Mouse (Mus musculus): ENCODE measurements around the gene Nox3. TPM values are rescaled to one million over a fixed set of nuclear protein-coding genes. Genes with fewer than 3 reads are reported as not detected.

The Nox3 gene
- total and polyA plus RNA-seq, 2 experiments from 2014 or later, result not detected

- no peak overlapping the region for H3K9ac ChIP-seq (replicated peaks; ENCODE audit: low read length)
- DNase-seq (ENCODE audit: low spot score) (peak; percentile 25), ATAC-seq (no peak; the same call in 1 of the 2 replicates)
- no peaks in the 10 kb centered on the region for H3K27me3 ChIP-seq (ENCODE audit: insufficient read depth, low read length)
- H3K4me1 ChIP-seq (ENCODE audit: insufficient read depth, low read length), result no peaks in the 10 kb centered on the region
- no peaks in the 10 kb centered on the region for H3K9me3 ChIP-seq (ENCODE audit: low read length)
- no peak for TF ChIP-seq CTCF (IDR thresholded peaks at IDR 0.05; ENCODE audit: low read depth)
- H3K27ac ChIP-seq, result no peak overlapping the region
- no peak overlapping the region for H3K4me2 ChIP-seq (ENCODE audit: low read depth, low read length)
- H3K4me3 ChIP-seq (ENCODE audit: low read length), result no peak overlapping the region
- no peaks in the 10 kb centered on the region for H3K36me3 ChIP-seq (ENCODE audit: insufficient read depth, low read length)
- 50% methylated on average over 8 of the region's 8 CpGs for WGBS
Observed at GRCm38 (mm10) chr17:3690499-3691258, 5.4 kb downstream of the Nox3 start.

DNA sequence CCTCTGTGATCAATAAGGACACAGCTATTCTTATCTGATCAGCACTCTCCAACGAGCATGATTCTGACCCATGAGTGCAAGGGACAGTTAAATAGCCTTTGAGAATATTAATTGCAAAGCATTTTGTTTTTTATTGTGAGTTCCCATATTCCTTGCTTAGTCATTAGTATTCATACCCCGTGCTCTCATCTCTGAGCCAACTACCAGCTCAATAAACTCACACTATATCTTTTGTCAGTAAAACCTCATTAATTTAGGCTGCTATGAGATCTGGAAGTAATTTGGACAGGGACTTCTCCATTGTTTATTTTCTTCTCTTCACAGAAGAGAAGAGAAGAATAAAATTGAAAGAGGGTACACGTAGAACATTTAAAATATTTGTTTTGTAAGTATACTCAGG is 12.4 kb downstream of the Nox3 start:
- peaks cover 3% of the 10 kb centered on the region; the same call in 1 of the 2 replicates for H3K9me3 ChIP-seq (ENCODE audit: low read length)
- no peak for TF ChIP-seq CTCF (IDR thresholded peaks at IDR 0.05; ENCODE audit: low read depth)
- H3K27ac ChIP-seq, result no peak overlapping the region
- WGBS, result 35% methylated on average over 3 of the region's 3 CpGs
- no peak for ATAC-seq
- no peaks in the 10 kb centered on the region for H3K36me3 ChIP-seq (ENCODE audit: insufficient read depth, low read length)
- H3K4me1 ChIP-seq (ENCODE audit: insufficient read depth, low read length), result no peaks in the 10 kb centered on the region
- H3K4me3 ChIP-seq (ENCODE audit: low read length), result no peak overlapping the region
- no peaks in the 10 kb centered on the region for H3K27me3 ChIP-seq (ENCODE audit: insufficient read depth, low read length)
- no peak for DNase-seq (ENCODE audit: low spot score)
- no peak overlapping the region for H3K4me2 ChIP-seq (ENCODE audit: low read depth, low read length)
- H3K9ac ChIP-seq (replicated peaks; ENCODE audit: low read length), result no peak overlapping the region

GRCm38 (mm10) chr17:3669226-3669625 is 26.8 kb downstream of the Nox3 start:
- DNase-seq (ENCODE audit: low spot score) (no peak), ATAC-seq (no peak)
- no peaks in the 10 kb centered on the region for H3K36me3 ChIP-seq (ENCODE audit: insufficient read depth, low read length)
- no peak overlapping the region for H3K4me2 ChIP-seq (ENCODE audit: low read depth, low read length)
- no peak overlapping the region for H3K9ac ChIP-seq (replicated peaks; ENCODE audit: low read length)
- no peak overlapping the region for H3K27ac ChIP-seq
- H3K9me3 ChIP-seq (ENCODE audit: low read length), result no peaks in the 10 kb centered on the region
- no peaks in the 10 kb centered on the region for H3K27me3 ChIP-seq (ENCODE audit: insufficient read depth, low read length)
- WGBS, result 78% methylated on average over 4 of the region's 4 CpGs
- TF ChIP-seq CTCF (IDR thresholded peaks at IDR 0.05; ENCODE audit: low read depth), result no peak
- no peak overlapping the region for H3K4me3 ChIP-seq (ENCODE audit: low read length)
- no peaks in the 10 kb centered on the region for H3K4me1 ChIP-seq (ENCODE audit: insufficient read depth, low read length)

- Histone ChIP-seq H3K36me3 (ENCODE audit: insufficient read depth, low read length) (no peaks in the 10 kb centered on the region), H3K4me1 (ENCODE audit: insufficient read depth, low read length) (no peaks in the 10 kb centered on the region), H3K4me2 (ENCODE audit: low read depth, low read length) (no peak overlapping the region), H3K4me3 (ENCODE audit: low read length) (no peak overlapping the region), H3K9ac (replicated peaks; ENCODE audit: low read length) (no peak overlapping the region), H3K9me3 (ENCODE audit: low read length) (no peaks in the 10 kb centered on the region), H3K27me3 (ENCODE audit: insufficient read depth, low read length) (no peaks in the 10 kb centered on the region), H3K27ac (no peak overlapping the region)
- no peak for ATAC-seq
- no peak for TF ChIP-seq CTCF (IDR thresholded peaks at IDR 0.05; ENCODE audit: low read depth)
- WGBS, result 72% methylated on average over 4 of the region's 4 CpGs
- DNase-seq (ENCODE audit: low spot score), result no peak
Observed at GRCm38 (mm10) chr17:3667287-3667686, 28.8 kb downstream of the Nox3 start.

- DNase-seq (ENCODE audit: low spot score) (no peak), ATAC-seq (no peak)
- Histone ChIP-seq H3K27ac (no peak overlapping the region), H3K27me3 (ENCODE audit: insufficient read depth, low read length) (no peaks in the 10 kb centered on the region), H3K36me3 (ENCODE audit: insufficient read depth, low read length) (no peaks in the 10 kb centered on the region), H3K4me2 (ENCODE audit: low read depth, low read length) (no peak overlapping the region), H3K9me3 (ENCODE audit: low read length) (no peaks in the 10 kb centered on the region), H3K9ac (replicated peaks; ENCODE audit: low read length) (no peak overlapping the region), H3K4me3 (ENCODE audit: low read length) (no peak overlapping the region), H3K4me1 (ENCODE audit: insufficient read depth, low read length) (no peaks in the 10 kb centered on the region)
- no peak for TF ChIP-seq CTCF (IDR thresholded peaks at IDR 0.05; ENCODE audit: low read depth)
- 86% methylated on average over 4 of the region's 4 CpGs for WGBS
Observed at GRCm38 (mm10) chr17:3665321-3665720, 30.7 kb downstream of the Nox3 start.

DNA sequence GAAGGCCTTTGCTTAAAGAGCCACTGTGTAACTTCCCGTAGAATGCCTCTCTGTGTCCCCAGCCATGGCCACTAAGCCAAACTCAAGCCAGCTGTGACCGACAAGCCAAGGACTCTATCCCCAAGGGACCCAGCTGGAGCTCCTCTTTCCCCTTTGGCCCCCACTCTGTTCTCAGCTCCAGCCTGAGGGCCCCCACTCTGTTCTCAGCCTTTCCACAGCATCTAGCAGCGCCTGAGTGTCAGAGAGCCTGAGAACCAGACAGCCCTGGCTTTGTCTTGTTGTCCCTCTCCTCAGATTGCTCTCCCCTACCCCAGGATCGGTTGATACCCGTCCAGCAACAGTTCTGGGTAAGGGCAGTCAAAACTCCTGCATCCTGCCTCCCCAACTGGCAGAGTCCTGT is 36.6 kb downstream of the Nox3 start:
- H3K4me1 ChIP-seq (ENCODE audit: insufficient read depth, low read length), result no peaks in the 10 kb centered on the region
- H3K36me3 ChIP-seq (ENCODE audit: insufficient read depth, low read length), result no peaks in the 10 kb centered on the region
- no peak for TF ChIP-seq CTCF (IDR thresholded peaks at IDR 0.05; ENCODE audit: low read depth)
- DNase-seq (ENCODE audit: low spot score) (no peak), ATAC-seq (no peak)
- H3K9me3 ChIP-seq (ENCODE audit: low read length), result no peaks in the 10 kb centered on the region
- no peak overlapping the region for H3K4me3 ChIP-seq (ENCODE audit: low read length)
- H3K27ac ChIP-seq, result no peak overlapping the region
- H3K27me3 ChIP-seq (ENCODE audit: insufficient read depth, low read length), result no peaks in the 10 kb centered on the region
- 88% methylated on average over 5 of the region's 5 CpGs for WGBS
- H3K4me2 ChIP-seq (ENCODE audit: low read depth, low read length), result no peak overlapping the region
- H3K9ac ChIP-seq (replicated peaks; ENCODE audit: low read length), result no peak overlapping the region

DNA sequence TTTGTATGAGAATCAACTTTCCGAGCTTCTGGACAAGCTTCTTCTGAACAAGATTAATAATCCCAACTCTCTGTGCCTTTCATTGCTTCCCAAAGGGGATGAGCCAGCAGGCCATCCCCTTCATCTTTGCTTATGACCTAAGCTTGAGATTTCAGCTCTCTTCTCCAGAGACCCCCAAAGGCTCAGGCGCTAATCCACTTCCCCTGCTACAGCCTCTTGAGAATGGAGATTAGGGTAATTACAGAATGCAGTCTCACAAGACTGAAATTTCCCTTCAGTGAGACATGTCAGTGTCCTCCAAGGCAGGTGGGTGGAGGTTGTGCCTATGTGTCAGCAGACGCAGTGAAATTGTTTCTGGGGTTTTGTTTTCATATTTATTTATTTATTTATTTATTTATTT is 45.7 kb downstream of the Nox3 start:
- ATAC-seq, result no peak

More for the DNA sequence above, 45.7 kb downstream of the Nox3 start:
- no peak overlapping the region for H3K9ac ChIP-seq (replicated peaks; ENCODE audit: low read length)
- 38% methylated on average over 3 of the region's 3 CpGs for WGBS
- TF ChIP-seq CTCF (IDR thresholded peaks at IDR 0.05; ENCODE audit: low read depth), result no peak
- no peaks in the 10 kb centered on the region for H3K9me3 ChIP-seq (ENCODE audit: low read length)
- H3K4me2 ChIP-seq (ENCODE audit: low read depth, low read length), result no peak overlapping the region
- H3K27ac ChIP-seq, result no peak overlapping the region
- no peaks in the 10 kb centered on the region for H3K36me3 ChIP-seq (ENCODE audit: insufficient read depth, low read length)
- no peak for DNase-seq (ENCODE audit: low spot score)
- H3K27me3 ChIP-seq (ENCODE audit: insufficient read depth, low read length), result no peaks in the 10 kb centered on the region
- no peak overlapping the region for H3K4me3 ChIP-seq (ENCODE audit: low read length)
- H3K4me1 ChIP-seq (ENCODE audit: insufficient read depth, low read length), result no peaks in the 10 kb centered on the region
